Mouse (Mus musculus) stomach, embryonic 16.5 days (tissue): Measurements from ENCODE around the gene Gpr62. TPM values are rescaled to one million over a fixed set of nuclear protein-coding genes. Genes with fewer than 3 reads are reported as not detected.

Source experiments
- ATAC-seq: fragments of 200-750 bp; cut with Nextera tagmentation; 2 replicates; pipeline ENCODE4 v1.8.0; 2017; ENCODE audit warnings: moderate number of reproducible peaks, moderate TSS enrichment; ENCODE audit not compliant: insufficient read depth, low FRiP score
- H3K27ac ChIP-seq: fragments of 300-500 bp; sonication (generic); 2 replicates; pipeline ENCODE4 v1.5.1; 2014; ENCODE audit warnings: low read length
- H3K27me3 ChIP-seq: fragments of 300-500 bp; sonication (generic); 2 replicates; pipeline ENCODE4 v1.6.1; 2014; ENCODE audit warnings: low read length, control low read depth, mixed read lengths; ENCODE audit not compliant: control insufficient read depth, insufficient read depth
- H3K36me3 ChIP-seq: fragments of 300-500 bp; sonication (generic); 2 replicates; pipeline ENCODE4 v1.6.1; 2014; ENCODE audit warnings: low read length; ENCODE audit not compliant: control insufficient read depth, insufficient read depth
- H3K4me1 ChIP-seq: fragments of 300-500 bp; sonication (generic); 2 replicates; pipeline ENCODE4 v1.6.1; 2014; ENCODE audit warnings: low read length, control low read depth, mixed read lengths; ENCODE audit not compliant: control insufficient read depth, insufficient read depth
- H3K4me2 ChIP-seq: fragments of 300-500 bp; sonication (generic); 2 replicates; pipeline ENCODE4 v1.6.1; 2014; ENCODE audit warnings: low read depth, low read length, mixed read lengths
- H3K4me3 ChIP-seq: fragments of 300-500 bp; sonication (generic); replicated peaks from 2 replicates; pipeline ENCODE4 v1.5.1; 2014; ENCODE audit warnings: mild to moderate bottlenecking, low read length
- H3K9ac ChIP-seq: fragments of 300-500 bp; sonication (generic); 2 replicates; pipeline ENCODE4 v1.6.1; 2014; ENCODE audit warnings: low read length
- H3K9me3 ChIP-seq: fragments of 300-500 bp; sonication (generic); replicated peaks from 2 replicates; pipeline ENCODE4 v1.6.1; 2016; ENCODE audit warnings: low read length, control low read depth; ENCODE audit not compliant: control insufficient read depth
- WGBS: fragments of 180-500 bp; shearing (Covaris S2); extraction: QIAGEN DNeasy Blood & Tissue Kit; methylation state at CpG from one replicate; pipeline ENCODE4 v1.1.7; 2014; 5-methylcytosine and 5-hydroxymethylcytosine counted together
- polyA plus RNA-seq: library from polyadenylated mRNA; unstranded; fragments of >200 nt; fragmentation: Nextera tagmentation; extraction: Ambion mirVana; gene quantifications from 2 replicates; pipeline ENCODE4 v1.2.1, GENCODE M21; 2015

The Gpr62 gene
- polyA plus RNA-seq, 1 experiment from 2014 or later, result 0.26 TPM

DNA sequence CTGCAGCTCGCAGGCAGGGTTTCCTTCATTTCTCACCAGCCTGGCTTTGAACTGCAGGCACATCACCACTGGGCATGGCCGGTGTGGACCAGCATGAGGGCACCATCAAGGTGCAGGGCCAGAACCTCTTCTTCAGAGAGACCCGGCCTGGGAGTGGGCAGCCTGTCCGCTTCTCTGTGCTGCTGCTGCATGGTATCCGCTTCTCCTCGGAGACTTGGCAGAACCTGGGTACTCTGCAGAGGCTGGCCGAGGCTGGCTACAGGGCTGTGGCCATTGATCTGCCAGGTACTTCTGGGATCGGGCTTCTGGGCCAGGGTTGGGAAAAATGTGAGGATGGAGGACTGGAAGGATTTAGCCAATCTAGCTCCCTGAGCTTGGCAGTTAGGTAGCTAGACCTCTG is 15.8 kb downstream of the Gpr62 start:
- no peak for ATAC-seq
- Histone ChIP-seq H3K36me3 (no peaks in the 10 kb centered on the region), H3K4me3 (no peak overlapping the region), H3K9me3 (no peaks in the 10 kb centered on the region), H3K4me2 (no peak overlapping the region), H3K9ac (0 out of 2 replicates have a peak overlapping the region, but pooled peaks have one; percentile 2), H3K4me1 (peaks cover 58% of the 10 kb centered on the region), H3K27me3 (no peaks in the 10 kb centered on the region), H3K27ac (peak overlapping the region; percentile 48)
- WGBS, result 87% methylated on average over 8 of the region's 8 CpGs

GRCm38 (mm10) chr9:106448498-106449031 is 17.2 kb downstream of the Gpr62 start:
- Histone ChIP-seq H3K27ac (peak overlapping the region; percentile 73), H3K9me3 (no peaks in the 10 kb centered on the region), H3K27me3 (no peaks in the 10 kb centered on the region), H3K4me2 (peak overlapping the region; percentile 74), H3K4me1 (peaks cover 48% of the 10 kb centered on the region), H3K36me3 (no peaks in the 10 kb centered on the region), H3K4me3 (peak overlapping the region; percentile 52), H3K9ac (peak overlapping the region; percentile 77)
- WGBS, result 0% methylated on average over 23 of the region's 23 CpGs
- peak; percentile 71; the same call in 1 of the 2 replicates for ATAC-seq

GRCm38 (mm10) chr9:106447951-106448350 is 17.8 kb downstream of the Gpr62 start:
- H3K4me3 ChIP-seq, result peak overlapping the region; percentile 52
- H3K36me3 ChIP-seq, result no peaks in the 10 kb centered on the region
- H3K4me2 ChIP-seq, result peak overlapping the region; percentile 74
- H3K4me1 ChIP-seq, result peaks cover 48% of the 10 kb centered on the region
- H3K27me3 ChIP-seq, result no peaks in the 10 kb centered on the region
- peak overlapping the region; percentile 77; the same call in 1 of the 2 replicates for H3K9ac ChIP-seq
- WGBS, result 31% methylated on average over 9 of the region's 9 CpGs
- peak; percentile 0; the same call in 1 of the 2 replicates for ATAC-seq
- no peaks in the 10 kb centered on the region for H3K9me3 ChIP-seq
- peak overlapping the region; percentile 26; the same call in 1 of the 2 replicates for H3K27ac ChIP-seq

DNA sequence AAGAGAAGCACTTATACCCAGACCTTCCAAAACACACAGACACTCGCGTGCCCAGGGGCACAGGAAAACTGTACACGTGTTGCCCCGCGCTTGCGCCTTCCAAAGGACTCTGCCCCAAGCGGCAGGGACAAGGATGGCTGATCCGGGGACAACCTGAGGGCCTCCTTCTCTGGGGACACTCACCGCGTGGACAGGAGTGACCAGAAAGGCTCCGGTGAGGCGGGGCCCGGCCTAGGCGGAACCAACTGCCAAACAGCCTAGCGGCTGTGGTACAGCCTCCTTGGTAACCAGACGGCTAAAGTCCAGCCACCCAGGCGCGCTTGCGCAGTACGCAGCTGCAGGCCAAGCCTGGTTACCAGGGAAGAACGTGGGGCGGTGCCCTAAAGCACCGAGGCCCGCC is 18.4 kb downstream of the Gpr62 start, which contains the start of the genes Abhd14b and Abhd14a:
TSS of gene Abhd14b (plus strand) at position 112 of the 400 bp plus-strand sequence.
TSS of gene Abhd14a (minus strand) at position 331 of the 400 bp plus-strand sequence.
- Histone ChIP-seq H3K36me3 (no peaks in the 10 kb centered on the region), H3K27ac (peak within 1 kb of the TSS; percentile 26), H3K4me1 (peaks cover 44% of the 10 kb centered on the region), H3K4me3 (peak within 1 kb of the TSS; percentile 52), H3K9me3 (no peaks in the 10 kb centered on the region), H3K9ac (peak within 1 kb of the TSS; percentile 77), H3K4me2 (peak within 1 kb of the TSS; percentile 74), H3K27me3 (no peaks in the 10 kb centered on the region)
- 0% methylated on average over 24 of the region's 24 CpGs for WGBS
- peak; percentile 90 for ATAC-seq

- no peak overlapping the region for H3K4me3 ChIP-seq
- H3K27ac ChIP-seq, result no peak overlapping the region
- no peak for ATAC-seq
- no peaks in the 10 kb centered on the region for H3K9me3 ChIP-seq
- H3K27me3 ChIP-seq, result no peaks in the 10 kb centered on the region
- no peak overlapping the region for H3K9ac ChIP-seq
- 74% methylated on average over 4 of the region's 4 CpGs for WGBS
- no peak overlapping the region for H3K4me2 ChIP-seq
- peaks cover 27% of the 10 kb centered on the region for H3K4me1 ChIP-seq
- H3K36me3 ChIP-seq, result no peaks in the 10 kb centered on the region
Measured at GRCm38 (mm10) chr9:106444836-106445235, 20.9 kb downstream of the Gpr62 start.

- WGBS, result 74% methylated on average over 5 of the region's 5 CpGs
- ATAC-seq, result no peak
- H3K4me2 ChIP-seq, result no peak overlapping the region
Measured at GRCm38 (mm10) chr9:106442680-106443079, 23.1 kb downstream of the Gpr62 start.

GRCm38 (mm10) chr9:106436566-106436965 is 29.2 kb downstream of the Gpr62 start:
- peaks cover 14% of the 10 kb centered on the region; the same call in 1 of the 2 replicates for H3K36me3 ChIP-seq
- ATAC-seq, result no peak
- no peak overlapping the region for H3K4me3 ChIP-seq
- peak overlapping the region; percentile 50; the same call in 1 of the 2 replicates for H3K9ac ChIP-seq
- peak overlapping the region; percentile 86; the same call in 1 of the 2 replicates for H3K4me2 ChIP-seq
- peaks cover 27% of the 10 kb centered on the region for H3K4me1 ChIP-seq
- H3K27ac ChIP-seq, result no peak overlapping the region
- WGBS, result 81% methylated on average over 9 of the region's 9 CpGs
- no peaks in the 10 kb centered on the region for H3K27me3 ChIP-seq
- H3K9me3 ChIP-seq, result no peaks in the 10 kb centered on the region

More at GRCm38 (mm10) chr9:106442680-106443079, 23.1 kb downstream of the Gpr62 start:
- Histone ChIP-seq H3K27me3 (no peaks in the 10 kb centered on the region), H3K4me1 (peaks cover 22% of the 10 kb centered on the region), H3K9ac (no peak overlapping the region), H3K9me3 (no peaks in the 10 kb centered on the region), H3K36me3 (no peaks in the 10 kb centered on the region), H3K4me3 (no peak overlapping the region), H3K27ac (no peak overlapping the region)

GRCm38 (mm10) chr9:106433389-106433788 is 32.3 kb downstream of the Gpr62 start:
- H3K4me2 ChIP-seq, result no peak overlapping the region
- peaks cover 23% of the 10 kb centered on the region; the same call in 1 of the 2 replicates for H3K36me3 ChIP-seq
- no peak for ATAC-seq
- WGBS, result 72% methylated on average over 7 of the region's 7 CpGs
- no peaks in the 10 kb centered on the region for H3K27me3 ChIP-seq
- H3K9me3 ChIP-seq, result no peaks in the 10 kb centered on the region
- H3K27ac ChIP-seq, result no peak overlapping the region
- H3K4me1 ChIP-seq, result peaks cover 32% of the 10 kb centered on the region
- no peak overlapping the region for H3K4me3 ChIP-seq
- no peak overlapping the region for H3K9ac ChIP-seq

DNA sequence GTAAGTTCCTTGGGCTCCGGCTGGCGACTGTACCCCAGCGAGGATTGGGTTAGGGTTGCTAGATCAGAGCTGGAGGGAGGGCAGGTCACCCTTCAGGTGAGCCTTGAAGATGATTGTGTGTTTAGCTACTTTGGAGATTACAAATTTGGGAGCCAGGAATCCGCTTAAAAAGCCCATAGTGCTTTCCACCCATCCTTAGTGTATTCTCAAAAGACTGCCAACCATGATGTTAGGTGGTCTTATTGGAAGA is 35.8 kb downstream of the Gpr62 start:
- H3K9ac ChIP-seq, result peak overlapping the region; percentile 98
- no peaks in the 10 kb centered on the region for H3K27me3 ChIP-seq
- H3K9me3 ChIP-seq, result no peaks in the 10 kb centered on the region
- H3K4me1 ChIP-seq, result peaks cover 15% of the 10 kb centered on the region
- peak overlapping the region; percentile 94 for H3K4me3 ChIP-seq
- ATAC-seq, result no peak
- H3K4me2 ChIP-seq, result peak overlapping the region; percentile 71
- peak overlapping the region; percentile 92 for H3K27ac ChIP-seq
- WGBS, result under 1% methylated on average over 4 of the region's 4 CpGs
- H3K36me3 ChIP-seq, result peaks cover 23% of the 10 kb centered on the region; the same call in 1 of the 2 replicates
